Mouse (Mus musculus): Measurements from ENCODE around the gene Gpr1. TPM values are rescaled to one million over a fixed set of nuclear protein-coding genes. Genes with fewer than 3 reads are reported as not detected.
"Not testable (repeated sequence)": the region's sequence is repeated elsewhere in the genome, so short reads cannot be mapped to it uniquely, and the experiment has no call there.

Gpr1 gene
- polyA plus RNA-seq, 1 experiment from 2014 or later: not detected

DNA sequence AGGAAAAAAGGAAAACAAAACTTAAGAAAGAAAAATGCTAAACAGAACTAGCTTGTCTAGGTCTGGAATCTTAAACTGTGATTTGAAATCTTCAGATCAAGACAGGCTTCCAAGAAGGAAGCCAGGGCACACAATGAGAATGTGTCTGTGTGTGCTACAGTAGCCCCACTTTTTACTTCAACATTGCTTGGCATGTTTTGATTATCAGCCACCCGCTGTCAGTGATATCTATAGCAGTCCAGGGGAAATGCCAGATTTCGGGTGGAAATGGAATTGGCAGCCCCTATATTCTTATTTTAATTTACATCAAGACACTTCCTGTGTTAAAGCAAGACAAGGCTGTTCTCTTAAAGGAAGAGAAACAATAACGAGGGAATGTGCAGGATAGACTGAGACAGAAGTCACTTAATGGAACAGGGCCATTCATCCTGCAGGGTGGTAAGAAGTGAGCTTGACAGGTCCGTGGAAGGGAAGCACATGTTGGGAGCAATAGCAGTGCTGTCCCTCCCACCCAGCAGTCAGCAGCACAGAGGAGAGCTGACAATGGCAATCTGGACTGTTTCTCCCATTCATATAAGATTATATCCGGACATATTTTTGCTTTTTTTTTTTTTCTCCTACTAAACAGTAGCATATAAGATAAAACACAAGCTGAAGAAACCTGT, 18.4 kb downstream of the Gpr1 start:
- no peak overlapping the region for H3K27ac ChIP-seq
- WGBS (ENCODE audit: insufficient replicate concordance): 41% methylated on average over 5 of the region's 5 CpGs
- no peaks in the 10 kb centered on the region for H3K27me3 ChIP-seq
- H3K36me3 ChIP-seq: no peaks in the 10 kb centered on the region
- no peak overlapping the region for H3K4me3 ChIP-seq (replicated peaks)
- ATAC-seq (ENCODE audit: low read depth): no peak
- H3K4me1 ChIP-seq (replicated peaks): no peaks in the 10 kb centered on the region
- no peak overlapping the region for H3K9ac ChIP-seq
- no peak overlapping the region for H3K4me2 ChIP-seq
- no peak for DNase-seq
- H3K9me3 ChIP-seq (replicated peaks): no peaks in the 10 kb centered on the region

DNA sequence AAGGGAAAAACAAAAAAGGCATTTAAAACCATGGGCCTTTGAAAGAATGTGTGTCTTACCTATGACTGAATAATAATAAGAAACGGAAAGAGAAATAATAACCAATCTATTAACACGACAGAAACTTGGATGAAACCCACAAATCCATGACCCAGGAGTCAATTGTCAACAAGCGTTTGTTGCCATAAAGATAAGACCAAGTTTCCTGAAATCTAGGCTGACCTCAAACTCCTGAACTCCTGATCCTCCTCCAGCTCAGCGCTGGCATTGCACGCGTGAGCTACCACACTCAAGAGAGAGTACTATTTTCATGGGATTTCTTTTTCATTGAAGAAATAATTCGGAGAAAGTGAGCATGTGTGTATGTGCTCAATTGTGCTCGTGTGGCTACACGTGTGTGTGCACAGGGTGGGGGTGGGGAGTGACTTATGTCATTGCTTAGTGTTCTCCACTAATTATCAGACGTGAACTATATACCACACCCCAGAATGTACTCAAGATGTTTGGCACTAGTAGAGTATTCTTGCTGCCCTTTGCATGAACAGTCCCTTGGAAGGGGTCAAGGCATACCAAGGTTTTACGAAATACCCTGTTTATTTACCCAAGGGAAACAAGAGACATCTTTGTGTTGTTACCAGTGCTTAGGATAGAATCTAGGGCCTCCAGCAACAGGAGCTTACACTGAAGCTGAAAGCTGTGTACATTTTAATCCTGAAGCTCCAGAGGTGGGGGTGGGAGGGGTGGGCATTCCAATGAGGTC, 21.9 kb downstream of the Gpr1 start:
- Histone ChIP-seq H3K36me3 (no peaks in the 10 kb centered on the region), H3K9me3 (replicated peaks) (no peaks in the 10 kb centered on the region), H3K27me3 (no peaks in the 10 kb centered on the region), H3K9ac (no peak overlapping the region), H3K4me2 (no peak overlapping the region), H3K4me1 (replicated peaks) (no peaks in the 10 kb centered on the region), H3K4me3 (replicated peaks) (no peak overlapping the region), H3K27ac (no peak overlapping the region)
- 67% methylated on average over 11 of the region's 11 CpGs for WGBS (ENCODE audit: insufficient replicate concordance)
- ATAC-seq (ENCODE audit: low read depth) (no peak), DNase-seq (no peak)

DNA sequence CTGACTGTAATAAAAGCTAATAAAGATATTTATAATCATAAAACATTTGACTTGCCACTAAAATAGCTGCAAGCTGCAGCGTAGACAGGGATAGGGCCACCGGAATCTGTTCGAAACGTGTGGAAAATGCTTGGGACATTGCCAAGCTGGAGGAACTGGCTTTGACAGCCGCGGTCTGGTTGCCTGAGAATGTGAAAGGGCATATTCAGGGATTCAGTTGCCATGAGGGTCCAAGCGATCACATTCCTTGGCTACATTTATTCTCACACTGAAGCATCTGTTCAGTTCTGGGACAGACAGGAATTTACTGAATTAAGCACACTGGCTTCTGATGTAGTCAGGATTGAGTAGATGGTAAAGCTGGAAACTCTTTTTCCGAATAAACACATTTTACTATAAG, 23.5 kb downstream of the Gpr1 start:
- Histone ChIP-seq H3K9ac (no peak overlapping the region), H3K27ac (no peak overlapping the region), H3K36me3 (no peaks in the 10 kb centered on the region), H3K9me3 (replicated peaks) (no peaks in the 10 kb centered on the region), H3K4me1 (replicated peaks) (no peaks in the 10 kb centered on the region), H3K4me3 (replicated peaks) (no peak overlapping the region), H3K27me3 (no peaks in the 10 kb centered on the region), H3K4me2 (no peak overlapping the region)
- ATAC-seq (ENCODE audit: low read depth) (no peak), DNase-seq (no peak)
- WGBS (ENCODE audit: insufficient replicate concordance): 76% methylated on average over 8 of the region's 8 CpGs

DNA sequence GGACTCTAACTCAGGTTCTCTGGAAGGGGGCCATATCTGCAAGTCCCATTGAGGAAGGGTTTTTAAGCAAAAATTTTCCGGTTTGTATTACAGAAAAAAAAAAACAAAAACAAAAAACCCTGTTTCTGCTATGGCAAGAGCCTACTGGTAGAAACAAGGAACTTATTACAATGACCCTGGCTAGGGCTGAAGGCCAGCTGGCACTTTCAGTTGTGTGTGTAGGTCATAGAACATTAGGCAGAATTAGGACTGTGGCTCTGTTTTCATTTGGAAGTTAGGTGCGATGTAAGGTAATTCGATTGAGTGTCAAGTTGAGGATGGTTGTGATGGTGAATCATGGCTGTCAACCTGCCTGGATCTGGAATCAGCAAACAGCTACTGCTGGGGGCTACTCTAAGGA, 25.8 kb downstream of the Gpr1 start:
- ATAC-seq (ENCODE audit: low read depth) (no peak), DNase-seq (no peak)
- no peaks in the 10 kb centered on the region for H3K27me3 ChIP-seq
- no peak overlapping the region for H3K9ac ChIP-seq
- no peaks in the 10 kb centered on the region for H3K4me1 ChIP-seq (replicated peaks)
- no peaks in the 10 kb centered on the region for H3K9me3 ChIP-seq (replicated peaks)
- no peak overlapping the region for H3K27ac ChIP-seq
- no peak overlapping the region for H3K4me3 ChIP-seq (replicated peaks)
- no peak overlapping the region for H3K4me2 ChIP-seq
- H3K36me3 ChIP-seq: no peaks in the 10 kb centered on the region
- WGBS (ENCODE audit: insufficient replicate concordance): 73% methylated on average over 3 of the region's 3 CpGs

DNA sequence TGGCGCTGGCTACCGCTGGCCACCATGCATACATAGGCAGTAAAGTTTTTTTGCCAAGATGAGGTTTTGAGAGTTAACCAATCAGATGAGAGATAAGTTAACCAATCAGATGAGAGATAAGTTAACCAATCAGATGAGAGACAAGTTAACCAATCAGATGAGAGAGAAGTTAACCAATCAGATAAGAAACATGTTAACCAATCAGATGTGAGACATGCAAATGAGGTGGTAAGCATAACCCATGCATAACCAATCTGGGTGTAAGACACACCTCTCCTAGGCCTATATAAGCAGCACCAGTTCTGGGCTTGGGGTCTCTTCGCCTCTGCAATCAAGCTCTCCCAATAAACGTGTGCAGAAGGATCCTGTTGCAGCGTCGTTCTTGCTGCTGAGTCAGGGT, 28.9 kb downstream of the Gpr1 start:
- H3K4me2 ChIP-seq; H3K9ac ChIP-seq; ATAC-seq (ENCODE audit: low read depth); H3K36me3 ChIP-seq; H3K27ac ChIP-seq; DNase-seq; H3K4me3 ChIP-seq (replicated peaks); H3K4me1 ChIP-seq (replicated peaks); H3K27me3 ChIP-seq; H3K9me3 ChIP-seq (replicated peaks): not testable (repeated sequence)
- 92% methylated on average over 6 of the region's 6 CpGs for WGBS (ENCODE audit: insufficient replicate concordance)

DNA sequence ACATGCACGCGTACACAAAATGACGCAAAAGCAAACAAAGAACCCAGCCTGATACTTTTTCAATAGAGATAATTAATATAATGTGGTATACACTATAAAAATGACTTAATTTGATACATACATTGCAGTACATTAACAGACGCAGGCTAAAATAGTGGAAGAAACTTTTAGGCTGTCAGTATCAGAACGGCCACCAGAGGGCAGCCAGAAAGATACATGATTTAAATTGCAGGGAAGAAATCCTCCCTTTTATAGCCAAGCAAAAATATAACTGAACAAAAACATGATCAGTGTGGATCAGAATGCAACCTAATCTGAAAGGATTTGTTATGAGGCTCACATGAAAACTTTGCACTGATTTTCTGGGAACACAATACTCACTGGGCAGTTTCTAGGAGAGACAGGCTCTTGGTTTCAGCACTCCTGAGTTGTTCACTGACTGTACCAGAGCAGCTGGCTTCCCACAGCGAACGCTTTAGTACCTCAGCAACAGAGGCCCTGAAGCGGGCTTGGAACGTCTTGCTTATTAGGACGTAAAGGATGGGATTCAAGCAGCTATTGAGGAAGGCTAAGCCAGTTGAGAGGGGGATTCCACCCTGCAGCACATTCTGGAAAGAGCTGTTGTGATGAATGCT, 31.6 kb downstream of the Gpr1 start:
- H3K27ac ChIP-seq: no peak overlapping the region
- no peak for DNase-seq
- H3K9me3 ChIP-seq (replicated peaks): no peaks in the 10 kb centered on the region
- no peak for ATAC-seq (ENCODE audit: low read depth)
- H3K36me3 ChIP-seq: peaks cover 31% of the 10 kb centered on the region
- no peak overlapping the region for H3K4me2 ChIP-seq
- H3K27me3 ChIP-seq: no peaks in the 10 kb centered on the region
- H3K4me3 ChIP-seq (replicated peaks): no peak overlapping the region
- 61% methylated on average over 10 of the region's 10 CpGs for WGBS (ENCODE audit: insufficient replicate concordance)
- H3K9ac ChIP-seq: no peak overlapping the region
- H3K4me1 ChIP-seq (replicated peaks): peaks cover 15% of the 10 kb centered on the region

DNA sequence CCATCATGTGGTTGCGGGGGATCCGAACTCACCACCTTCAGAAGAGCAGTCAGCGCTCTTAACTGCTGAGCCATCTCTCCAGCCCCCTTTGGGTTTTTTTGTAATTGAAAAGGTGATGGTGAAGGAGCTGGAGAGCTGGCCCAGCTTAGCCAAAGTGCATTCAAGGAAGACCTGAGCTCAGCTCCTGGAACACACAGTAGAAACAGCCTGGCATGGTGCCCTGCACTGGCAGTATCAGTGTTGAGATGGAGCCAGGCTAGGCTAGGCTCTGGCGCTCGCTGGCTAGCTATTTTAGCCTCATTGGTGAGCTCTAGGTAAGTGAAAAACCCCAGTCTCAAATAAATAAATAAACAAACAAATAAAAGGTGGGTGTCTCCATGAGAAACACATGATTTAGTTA, 32.1 kb downstream of the Gpr1 start:
- Histone ChIP-seq H3K9me3 (replicated peaks) (no peaks in the 10 kb centered on the region), H3K4me2 (no peak overlapping the region), H3K27ac (no peak overlapping the region), H3K4me1 (replicated peaks) (peaks cover 19% of the 10 kb centered on the region), H3K27me3 (no peaks in the 10 kb centered on the region), H3K36me3 (peaks cover 33% of the 10 kb centered on the region), H3K9ac (no peak overlapping the region), H3K4me3 (replicated peaks) (no peak overlapping the region)
- DNase-seq (no peak), ATAC-seq (ENCODE audit: low read depth) (no peak)
- WGBS (ENCODE audit: insufficient replicate concordance): 83% methylated on average over 5 of the region's 5 CpGs

DNA sequence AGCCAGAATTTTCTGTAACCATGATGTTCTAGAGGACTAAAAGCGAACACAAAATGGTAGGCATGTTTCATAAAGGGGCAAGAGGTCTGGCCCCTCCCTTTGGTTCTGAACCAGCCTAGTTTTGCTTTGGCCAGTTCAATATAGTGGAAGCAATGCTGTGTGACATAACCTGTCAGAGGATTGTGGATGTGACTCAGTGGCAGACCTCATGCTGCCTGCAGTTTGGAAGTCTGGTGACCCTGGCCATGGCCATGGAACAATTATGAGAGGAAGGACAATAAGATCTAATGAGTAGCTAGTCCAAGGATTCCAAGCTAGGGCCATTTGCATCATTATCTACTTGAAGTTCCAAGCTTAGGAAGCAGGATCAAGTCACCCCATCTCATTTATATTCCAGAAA, 32.9 kb downstream of the Gpr1 start:
- no peak overlapping the region for H3K4me2 ChIP-seq
- H3K4me3 ChIP-seq (replicated peaks): no peak overlapping the region
- H3K9me3 ChIP-seq (replicated peaks): no peaks in the 10 kb centered on the region
- no peak overlapping the region for H3K9ac ChIP-seq
- H3K27ac ChIP-seq: no peak overlapping the region
- DNase-seq (no peak), ATAC-seq (ENCODE audit: low read depth) (no peak)
- peaks cover 19% of the 10 kb centered on the region for H3K4me1 ChIP-seq (replicated peaks)
- H3K27me3 ChIP-seq: no peaks in the 10 kb centered on the region
- H3K36me3 ChIP-seq: peaks cover 33% of the 10 kb centered on the region
- 96% methylated on average over 1 of the region's 1 CpGs for WGBS (ENCODE audit: insufficient replicate concordance)

DNA sequence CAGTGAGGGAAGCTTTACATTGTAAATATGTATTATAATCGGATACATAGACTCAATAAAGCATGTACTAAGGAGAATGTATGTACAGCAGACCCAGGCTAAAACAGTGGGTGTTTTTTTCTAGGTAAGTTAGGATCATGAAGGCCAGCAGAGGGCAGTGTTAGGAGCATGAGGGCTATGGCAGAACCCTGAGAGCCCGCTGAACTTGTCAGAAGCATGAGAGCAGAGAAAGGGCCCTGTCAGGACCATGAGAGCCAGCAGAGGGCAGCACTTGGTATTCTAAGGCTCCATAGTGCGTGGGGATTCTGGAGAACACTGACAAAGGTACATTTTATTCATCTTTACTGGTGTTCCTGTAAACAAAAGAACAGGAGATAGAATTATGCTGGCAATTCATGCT, 33.3 kb downstream of the Gpr1 start:
- H3K4me3 ChIP-seq (replicated peaks): no peak overlapping the region
- WGBS (ENCODE audit: insufficient replicate concordance): 8% methylated on average over 3 of the region's 3 CpGs

DNA sequence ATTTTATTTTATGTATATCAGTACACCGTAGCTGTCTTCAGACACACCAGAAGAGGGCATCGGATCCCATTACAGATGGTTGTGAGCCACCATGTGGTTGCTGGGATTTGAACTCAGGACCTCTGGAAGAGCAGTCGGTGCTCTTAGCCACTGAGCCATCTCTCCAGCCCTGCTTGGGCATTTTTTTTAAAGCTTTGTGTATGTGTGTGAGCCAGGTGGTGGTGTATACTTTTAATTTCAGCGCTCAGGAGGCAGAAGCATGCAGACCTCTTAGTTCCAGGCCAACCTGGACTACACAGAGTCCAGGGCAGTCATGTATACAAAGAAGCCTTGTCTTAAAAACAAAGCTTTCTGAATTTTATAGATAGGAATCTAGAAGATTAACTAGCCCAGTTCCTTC, 33.8 kb downstream of the Gpr1 start:
- ATAC-seq (ENCODE audit: low read depth); H3K9me3 ChIP-seq (replicated peaks); H3K9ac ChIP-seq; H3K4me3 ChIP-seq (replicated peaks); H3K27me3 ChIP-seq; H3K4me2 ChIP-seq: not testable (repeated sequence)
- H3K4me1 ChIP-seq (replicated peaks): peaks cover 23% of the 10 kb centered on the region
- WGBS (ENCODE audit: insufficient replicate concordance): 52% methylated on average over 4 of the region's 4 CpGs
- peak; percentile 18 for DNase-seq
- H3K27ac ChIP-seq: peak overlapping the region; percentile 23; the same call in 1 of the 2 replicates
- peaks cover 33% of the 10 kb centered on the region for H3K36me3 ChIP-seq

More for the DNA sequence above, 33.3 kb downstream of the Gpr1 start:
- Histone ChIP-seq H3K9me3 (replicated peaks) (no peaks in the 10 kb centered on the region), H3K36me3 (peaks cover 33% of the 10 kb centered on the region), H3K4me2 (no peak overlapping the region), H3K4me1 (replicated peaks) (peaks cover 19% of the 10 kb centered on the region), H3K27ac (peak overlapping the region; percentile 23; the same call in 1 of the 2 replicates), H3K27me3 (no peaks in the 10 kb centered on the region), H3K9ac (no peak overlapping the region)
- ATAC-seq (ENCODE audit: low read depth) (peak; percentile 64), DNase-seq (peak; percentile 83)

DNA sequence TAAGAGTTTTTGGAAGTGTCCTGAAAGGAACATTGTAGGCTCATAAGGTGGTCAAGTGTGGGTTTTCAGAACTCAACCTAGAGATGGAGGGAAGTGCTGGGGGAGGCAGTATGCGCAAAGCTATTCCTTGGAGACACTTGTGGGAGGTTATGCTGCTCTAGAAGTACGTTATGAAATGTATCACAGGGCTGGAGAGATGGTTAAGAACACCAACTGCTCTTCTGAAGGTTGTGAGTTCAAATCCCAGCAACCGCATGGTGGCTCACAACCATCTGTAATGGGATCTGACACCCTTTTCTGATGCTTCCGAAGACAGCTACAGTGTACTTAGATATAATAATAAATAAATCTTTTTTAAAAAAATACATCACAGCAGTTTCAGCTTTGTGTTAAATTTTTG, 34.2 kb downstream of the Gpr1 start:
- WGBS (ENCODE audit: insufficient replicate concordance): 79% methylated on average over 4 of the region's 4 CpGs
- Histone ChIP-seq H3K4me2 (no peak overlapping the region), H3K27me3 (no peaks in the 10 kb centered on the region), H3K36me3 (peaks cover 33% of the 10 kb centered on the region), H3K9ac (no peak overlapping the region), H3K4me3 (replicated peaks) (no peak overlapping the region), H3K4me1 (replicated peaks) (peaks cover 28% of the 10 kb centered on the region), H3K27ac (0 out of 2 replicates have a peak overlapping the region, but pooled peaks have one; percentile 41), H3K9me3 (replicated peaks) (no peaks in the 10 kb centered on the region)
- ATAC-seq (ENCODE audit: low read depth): no peak
- no peak for DNase-seq

Data from liver, embryonic 13.5 days (tissue).